Mouse (Mus musculus) liver, postnatal 0 days (tissue): ENCODE results near the gene Ms4a4b.
"Not testable (repeated sequence)": the region's sequence is repeated elsewhere in the genome, so short reads cannot be mapped to it uniquely, and the experiment has no call there.

Experiments
- CTCF ChIP-seq: sonication (generic); IDR thresholded peaks from 2 replicates; pipeline ENCODE4 v1.5.1; 2016; ENCODE audit warnings: antibody characterized with exemption, low read depth
- EP300 ChIP-seq: IDR thresholded peaks from 2 replicates; pipeline ENCODE4 v1.6.1; 2016; ENCODE audit warnings: antibody characterized with exemption, low read depth, mild to moderate bottlenecking

- not testable (repeated sequence) for TF ChIP-seq EP300, CTCF
Observed at GRCm38 (mm10) chr19:11497300-11497699, 53.9 kb downstream of the Ms4a4b start.
